ENCODE assay signal across 25 mouse cellular contexts in the genomic region with DNA sequence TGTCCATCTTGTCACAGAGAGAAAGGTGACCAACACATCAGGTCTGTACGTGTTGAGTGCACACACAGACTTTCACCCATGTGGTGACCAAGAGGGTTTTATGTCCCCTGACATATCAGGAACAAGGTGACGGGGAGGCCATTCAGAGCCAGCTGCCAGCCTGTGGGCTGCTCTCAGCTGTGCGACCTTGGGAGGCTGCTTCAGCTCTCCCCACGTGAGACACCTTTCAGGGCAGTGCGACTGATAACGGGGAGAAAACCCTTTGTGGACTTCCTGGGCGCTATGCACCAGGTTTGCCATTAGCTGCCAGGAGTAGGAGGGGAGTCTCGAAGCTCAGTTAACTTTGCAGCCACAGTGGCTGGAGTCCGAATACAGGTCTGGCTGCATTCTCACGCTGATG. TPM values are rescaled to one million over a fixed set of nuclear protein-coding genes. Genes with fewer than 3 reads are reported as not detected.
DNase-seq lines count a peak whose midpoint lies in the region; ATAC-seq and TF ChIP-seq lines count a peak whose summit lies in the region.
"Had no signal": no experiment of that assay in that cellular context is flagged by ENCODE, and none has a peak within 500 bp of the region (broad histone marks: within the 10 kb centered on the region; RNA-seq: fewer than 3 reads in every experiment).

No protein-coding gene starts in this region.

- H3K4me3 ChIP-seq in heart, embryonic 13.5 days: no peak overlapping the region
- H3K4me3 ChIP-seq in kidney, postnatal 0 days (replicated peaks; ENCODE audit: low read depth, low read length): no peak overlapping the region
- no peak overlapping the region for H3K4me3 ChIP-seq in kidney, embryonic 16.5 days (ENCODE audit: low read length)
- no peak overlapping the region for H3K4me3 ChIP-seq in liver, embryonic 12.5 days
- H3K4me3 ChIP-seq: embryonic facial prominence, embryonic 12.5 days; limb, embryonic 10.5 days; limb, embryonic 15.5 days; midbrain, embryonic 13.5 days had no signal

- H3K27ac ChIP-seq in heart, embryonic 13.5 days (replicated peaks): peak overlapping the region; percentile 54
- peak overlapping the region; percentile 76 for H3K27ac ChIP-seq in kidney, postnatal 0 days
- H3K27ac ChIP-seq in kidney, embryonic 16.5 days (ENCODE audit: low read length): no peak overlapping the region
- no peak overlapping the region for H3K27ac ChIP-seq in liver, embryonic 12.5 days
- H3K27ac ChIP-seq: embryonic facial prominence, embryonic 12.5 days; limb, embryonic 15.5 days; liver, embryonic 14.5 days; macrophage; midbrain, embryonic 13.5 days had no signal

- no peak for DNase-seq in heart, adult 18-20 months
- peak; percentile 31 for DNase-seq in heart, postnatal 4 days
- DNase-seq in heart, postnatal 10 days: no peak
- no peak for DNase-seq in kidney, postnatal 0 days (ENCODE audit: low spot score)
- DNase-seq: adrenal gland, postnatal 14 days; cerebellum, adult 11-12 months; cerebellum, adult 9-11 months; embryo, embryonic 11 days; layer of hippocampus, adult 9-11 months; lung, adult 2 months; lung, postnatal 10 days; thymus, adult 18-20 months; thymus, postnatal 36 days had no signal

- no peak for ATAC-seq in heart, embryonic 13.5 days (ENCODE audit: extremely low read depth, insufficient number of reproducible peaks, low FRiP score, low TSS enrichment)
- no peak for ATAC-seq in kidney, postnatal 0 days (replicated peaks; ENCODE audit: low FRiP score, low read depth)
- no peak for ATAC-seq in kidney, embryonic 16.5 days (ENCODE audit: low FRiP score, low TSS enrichment)
- ATAC-seq in liver, embryonic 12.5 days: no peak
- ATAC-seq: CD4-positive, CD25-positive, alpha-beta regulatory T cell, adult 4 months; forebrain, embryonic 16.5 days; hindbrain, embryonic 16.5 days; midbrain, embryonic 13.5 days had no signal

- no peak for TF ChIP-seq CTCF in kidney, postnatal 0 days (IDR thresholded peaks at IDR 0.05; ENCODE audit: low read depth)

- no peak overlapping the region for H3K4me2 ChIP-seq in heart, embryonic 13.5 days
- H3K4me2 ChIP-seq in kidney, postnatal 0 days (ENCODE audit: low read length): no peak overlapping the region
- no peak overlapping the region for H3K4me2 ChIP-seq in kidney, embryonic 16.5 days (replicated peaks; ENCODE audit: low read depth, low read length)
- no peak overlapping the region for H3K4me2 ChIP-seq in liver, embryonic 12.5 days
- H3K4me2 ChIP-seq: embryonic facial prominence, embryonic 12.5 days; limb, embryonic 15.5 days; midbrain, embryonic 13.5 days had no signal

- H3K9ac ChIP-seq in heart, embryonic 13.5 days: peak overlapping the region; percentile 30; the same call in 1 of the 2 replicates
- no peak overlapping the region for H3K9ac ChIP-seq in kidney, postnatal 0 days (ENCODE audit: low read depth, low read length)
- no peak overlapping the region for H3K9ac ChIP-seq in kidney, embryonic 16.5 days (replicated peaks; ENCODE audit: low read length)
- H3K9ac ChIP-seq in liver, embryonic 12.5 days: no peak overlapping the region
- H3K9ac ChIP-seq: embryonic facial prominence, embryonic 12.5 days; limb, embryonic 15.5 days; liver, embryonic 14.5 days; midbrain, embryonic 13.5 days had no signal

- peaks cover 52% of the 10 kb centered on the region for H3K4me1 ChIP-seq in heart, embryonic 13.5 days
- H3K4me1 ChIP-seq in kidney, postnatal 0 days (replicated peaks; ENCODE audit: insufficient read depth, low read length): peaks cover 10% of the 10 kb centered on the region; the same call in 1 of the 2 replicates
- H3K4me1 ChIP-seq in kidney, embryonic 16.5 days (ENCODE audit: insufficient read depth, low read length): peaks cover 28% of the 10 kb centered on the region
- peaks cover 24% of the 10 kb centered on the region for H3K4me1 ChIP-seq in liver, embryonic 12.5 days

- peaks cover 17% of the 10 kb centered on the region for H3K36me3 ChIP-seq in heart, embryonic 13.5 days
- no peaks in the 10 kb centered on the region for H3K36me3 ChIP-seq in kidney, postnatal 0 days (ENCODE audit: insufficient read depth, low read length)
- H3K36me3 ChIP-seq in kidney, embryonic 16.5 days (ENCODE audit: insufficient read depth, low read length): no peaks in the 10 kb centered on the region
- H3K36me3 ChIP-seq in liver, embryonic 12.5 days: peaks cover 21% of the 10 kb centered on the region
- H3K36me3 ChIP-seq: embryonic facial prominence, embryonic 12.5 days; limb, embryonic 15.5 days; midbrain, embryonic 13.5 days had no signal

- 53% methylated on average over 10 of the region's 10 CpGs for WGBS in heart, embryonic 13.5 days
- WGBS in kidney, postnatal 0 days: 77% methylated on average over 10 of the region's 10 CpGs
- 78% methylated on average over 10 of the region's 10 CpGs for WGBS in kidney, embryonic 16.5 days
- 77% methylated on average over 10 of the region's 10 CpGs for WGBS in liver, embryonic 12.5 days (ENCODE audit: insufficient replicate concordance)

- intact Hi-C loops in heart, postnatal 10 days (cut with DNase I): loop anchor here (5.0 kb wide), 1 partner anchor 40 kb away; no protein-coding TSS in a partner anchor

- no peaks in the 10 kb centered on the region for H3K27me3 ChIP-seq in heart, embryonic 13.5 days (replicated peaks)
- H3K27me3 ChIP-seq in kidney, postnatal 0 days (ENCODE audit: insufficient read depth, low read length): no peaks in the 10 kb centered on the region
- no peaks in the 10 kb centered on the region for H3K27me3 ChIP-seq in kidney, embryonic 16.5 days (ENCODE audit: insufficient read depth, low read length)
- H3K27me3 ChIP-seq in liver, embryonic 12.5 days (replicated peaks): peaks cover 4% of the 10 kb centered on the region; the same call in 1 of the 2 replicates
- H3K27me3 ChIP-seq: embryonic facial prominence, embryonic 12.5 days; limb, embryonic 15.5 days had no signal

- no peaks in the 10 kb centered on the region for H3K9me3 ChIP-seq in heart, embryonic 13.5 days
- H3K9me3 ChIP-seq in kidney, postnatal 0 days (replicated peaks; ENCODE audit: low read length): no peaks in the 10 kb centered on the region
- H3K9me3 ChIP-seq in kidney, embryonic 16.5 days (ENCODE audit: low read length): no peaks in the 10 kb centered on the region
- no peaks in the 10 kb centered on the region for H3K9me3 ChIP-seq in liver, embryonic 12.5 days (replicated peaks)
- H3K9me3 ChIP-seq: embryonic facial prominence, embryonic 12.5 days; limb, embryonic 10.5 days; limb, embryonic 15.5 days; midbrain, embryonic 13.5 days had no signal

RNA-seq across cellular contexts. Expression of gene Slc25a51, which starts 14.1 kb away (rescaled TPM):
- 59.0 and 64.6 TPM in 2 replicates for polyA plus RNA-seq in heart, embryonic 13.5 days (2015; fragmentation: Nextera tagmentation; extraction: Ambion mirVana)
- 100 to 1,000 TPM; 103 to 107 TPM for total RNA-seq in heart, adult 18-20 months (2021)
- 100 to 1,000 TPM; 120 to 124 TPM for total RNA-seq in heart, postnatal 4 days (2021)
- total RNA-seq in heart, postnatal 10 days (2021): 100 to 1,000 TPM; 132 to 179 TPM
- polyA plus RNA-seq in kidney, postnatal 0 days (2015; fragmentation: Nextera tagmentation; extraction: Ambion mirVana): 62.9 and 70.3 TPM in 2 replicates
- polyA plus RNA-seq in kidney, embryonic 16.5 days (2015; fragmentation: Nextera tagmentation; extraction: Ambion mirVana): 70.6 and 81.9 TPM in 2 replicates
- 81.0 and 81.3 TPM in 2 replicates for polyA plus RNA-seq in liver, embryonic 12.5 days (2016; fragmentation: Nextera tagmentation; extraction: Ambion mirVana)

Comparison
In these comparisons a context has a peak if more than half of its experiments do, and no peak if none do; other contexts are left out.
1. H3K27ac ChIP-seq: peak in heart, embryonic 13.5 days (single experiment) and kidney, postnatal 0 days (single experiment); none in kidney, embryonic 16.5 days (single experiment) and liver, embryonic 12.5 days (single experiment).